Mouse (Mus musculus) liver, embryonic 11.5 days (tissue): ENCODE data around the gene Cdkn2d. TPM values are rescaled to one million over a fixed set of nuclear protein-coding genes. Genes with fewer than 3 reads are reported as not detected.

Experiments used
- ATAC-seq: fragments of 200-750 bp; cut with Nextera tagmentation; replicated peaks from 2 replicates; pipeline ENCODE4 v1.8.0; 2017; ENCODE audit warnings: moderate number of reproducible peaks, mild to moderate bottlenecking, moderate TSS enrichment, moderate library complexity; ENCODE audit not compliant: low FRiP score
- DNase-seq: peaks from one replicate; pipeline ENCODE4 v3.0.0-alpha.2; 2017; ENCODE audit warnings: low spot score
- H3K27ac ChIP-seq: fragments of 300-500 bp; sonication (generic); 2 replicates; pipeline ENCODE4 v1.5.1; 2014; ENCODE audit warnings: mild to moderate bottlenecking, low read depth, low read length, control low read depth
- H3K27me3 ChIP-seq: fragments of 300-500 bp; sonication (generic); replicated peaks from 2 replicates; pipeline ENCODE4 v1.6.1; 2014; ENCODE audit warnings: low read length, mixed read lengths; ENCODE audit not compliant: control insufficient read depth, insufficient read depth
- H3K36me3 ChIP-seq: fragments of 300-500 bp; sonication (generic); 2 replicates; pipeline ENCODE4 v1.6.1; 2014; ENCODE audit warnings: mild to moderate bottlenecking, low read length, moderate library complexity, mixed read lengths; ENCODE audit not compliant: control insufficient read depth, insufficient read depth
- H3K4me1 ChIP-seq: fragments of 300-500 bp; sonication (generic); replicated peaks from 2 replicates; pipeline ENCODE4 v1.6.1; 2014; ENCODE audit warnings: low read length, mixed read lengths; ENCODE audit not compliant: control insufficient read depth, insufficient read depth
- H3K4me2 ChIP-seq: fragments of 300-500 bp; sonication (generic); 2 replicates; pipeline ENCODE4 v1.6.1; 2014; ENCODE audit warnings: mild to moderate bottlenecking, control low read depth, moderate library complexity
- H3K4me3 ChIP-seq: fragments of 300-500 bp; sonication (generic); 2 replicates; pipeline ENCODE4 v1.5.1; 2014; ENCODE audit warnings: low read depth, low read length, control low read depth
- H3K9ac ChIP-seq: fragments of 300-500 bp; sonication (generic); 2 replicates; pipeline ENCODE4 v1.6.1; 2014; ENCODE audit warnings: low read depth, low read length, control low read depth
- H3K9me3 ChIP-seq: fragments of 300-500 bp; sonication (generic); 2 replicates; pipeline ENCODE4 v1.6.1; 2016; ENCODE audit warnings: low read length, inconsistent platforms, mixed read lengths; ENCODE audit not compliant: control insufficient read depth
- WGBS: fragments of 180-500 bp; shearing (Covaris S2); extraction: QIAGEN DNeasy Blood & Tissue Kit; methylation state at CpG from one replicate; pipeline ENCODE4 v1.1.7; 2014; 5-methylcytosine and 5-hydroxymethylcytosine counted together
- polyA plus RNA-seq: library from polyadenylated mRNA; unstranded; fragments of >200 nt; fragmentation: Nextera tagmentation; extraction: Ambion mirVana; gene quantifications from 2 replicates; pipeline ENCODE4 v1.2.1, GENCODE M21; 2014

Cdkn2d gene
- polyA plus RNA-seq, 1 experiment from 2014 or later, result 48.2 TPM

GRCm38 (mm10) chr9:21251116-21251735 is 40.0 kb downstream of the Cdkn2d start:
- 59% methylated on average over 13 of the region's 13 CpGs for WGBS
- Histone ChIP-seq H3K4me2 (no peak overlapping the region), H3K9me3 (no peaks in the 10 kb centered on the region), H3K4me1 (peaks cover 4% of the 10 kb centered on the region; the same call in 1 of the 2 replicates), H3K27ac (no peak overlapping the region), H3K9ac (no peak overlapping the region), H3K4me3 (no peak overlapping the region), H3K36me3 (no peaks in the 10 kb centered on the region), H3K27me3 (peaks cover 59% of the 10 kb centered on the region)
- DNase-seq, result no peak
- no peak for ATAC-seq

DNA sequence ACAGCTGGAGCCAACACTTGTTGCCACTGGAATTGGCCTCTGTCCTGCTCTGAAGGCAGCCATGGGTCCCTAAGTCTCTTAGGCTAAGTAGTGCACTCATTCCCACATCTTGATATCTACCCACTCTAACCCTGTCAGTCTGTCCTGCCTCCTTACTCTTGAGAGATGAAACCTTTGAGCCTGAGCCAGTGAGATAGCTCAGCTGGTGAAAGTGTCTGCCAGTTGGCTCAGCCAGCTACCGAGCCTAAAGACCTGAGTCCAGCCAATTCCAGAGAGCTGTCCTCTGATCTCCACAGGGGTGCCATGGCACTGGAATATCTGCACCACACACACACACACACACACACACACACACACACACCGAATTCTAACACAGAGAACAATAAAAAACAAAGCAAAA is 40.7 kb downstream of the Cdkn2d start:
- no peak overlapping the region for H3K9ac ChIP-seq
- 51% methylated on average over 2 of the region's 2 CpGs for WGBS
- no peak for ATAC-seq

GRCm38 (mm10) chr9:21249629-21250508 is 41.3 kb downstream of the Cdkn2d start:
- Histone ChIP-seq H3K27me3 (peaks cover 73% of the 10 kb centered on the region), H3K9me3 (no peaks in the 10 kb centered on the region), H3K4me1 (peaks cover 4% of the 10 kb centered on the region; the same call in 1 of the 2 replicates), H3K4me2 (no peak overlapping the region), H3K4me3 (no peak overlapping the region), H3K27ac (no peak overlapping the region), H3K9ac (no peak overlapping the region), H3K36me3 (no peaks in the 10 kb centered on the region)
- 19% methylated on average over 17 of the region's 17 CpGs for WGBS
- no peak for DNase-seq
- peak; percentile 45; the same call in 1 of the 2 replicates for ATAC-seq

More for the DNA sequence above, 40.7 kb downstream of the Cdkn2d start:
- no peaks in the 10 kb centered on the region for H3K9me3 ChIP-seq
- H3K4me3 ChIP-seq, result no peak overlapping the region
- H3K4me2 ChIP-seq, result no peak overlapping the region
- no peak for DNase-seq
- H3K4me1 ChIP-seq, result peaks cover 4% of the 10 kb centered on the region; the same call in 1 of the 2 replicates
- peaks cover 66% of the 10 kb centered on the region for H3K27me3 ChIP-seq
- H3K27ac ChIP-seq, result no peak overlapping the region
- no peaks in the 10 kb centered on the region for H3K36me3 ChIP-seq

DNA sequence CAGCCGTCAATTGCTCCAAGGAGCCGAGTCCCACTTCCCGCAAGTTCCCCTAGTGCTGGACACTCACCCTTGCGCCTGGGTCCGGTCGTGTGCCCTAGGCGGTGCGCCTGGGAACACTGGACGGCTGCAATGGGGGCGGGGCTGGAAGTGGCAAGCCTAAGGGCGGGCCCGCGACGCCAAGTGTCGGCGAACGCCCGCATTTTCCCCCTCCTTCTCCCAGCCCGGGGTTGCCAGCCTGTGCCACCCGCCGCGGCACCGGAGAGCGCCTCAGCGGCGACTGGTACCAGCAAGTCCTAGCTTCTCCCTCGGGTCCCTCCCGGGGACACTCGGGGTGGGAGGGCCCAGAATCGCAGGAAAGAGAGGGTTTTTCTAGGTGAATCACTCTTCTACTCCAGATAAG is 42.9 kb downstream of the Cdkn2d start, which contains the start of gene S1pr5:
S1pr5 (minus strand) TSS at position 118 of the 400 bp plus-strand sequence.
- peaks cover 10% of the 10 kb centered on the region for H3K4me1 ChIP-seq
- H3K9me3 ChIP-seq, result no peaks in the 10 kb centered on the region
- WGBS, result 2% methylated on average over 30 of the region's 30 CpGs
- ATAC-seq, result 0 out of 2 replicates have a peak, but pooled peaks have one; percentile 38
- no peak for DNase-seq
- H3K27ac ChIP-seq, result no peak within 1 kb of the TSS
- peak within 1 kb of the TSS; percentile 36 for H3K4me3 ChIP-seq
- peak within 1 kb of the TSS; percentile 65 for H3K4me2 ChIP-seq
- H3K27me3 ChIP-seq, result peaks cover 88% of the 10 kb centered on the region
- no peaks in the 10 kb centered on the region for H3K36me3 ChIP-seq
- 0 out of 2 replicates have a peak within 1 kb of the TSS, but pooled peaks have one; percentile 23 for H3K9ac ChIP-seq

GRCm38 (mm10) chr9:21246342-21246741 is 44.9 kb downstream of the Cdkn2d start:
- Histone ChIP-seq H3K36me3 (no peaks in the 10 kb centered on the region), H3K9ac (no peak overlapping the region), H3K27ac (no peak overlapping the region), H3K4me1 (peaks cover 10% of the 10 kb centered on the region), H3K4me3 (no peak overlapping the region), H3K4me2 (no peak overlapping the region), H3K27me3 (peaks cover 88% of the 10 kb centered on the region), H3K9me3 (no peaks in the 10 kb centered on the region)
- ATAC-seq, result no peak
- WGBS, result 68% methylated on average over 1 of the region's 1 CpGs
- no peak for DNase-seq

GRCm38 (mm10) chr9:21245113-21245487 is 46.1 kb downstream of the Cdkn2d start:
- Histone ChIP-seq H3K4me1 (peaks cover 10% of the 10 kb centered on the region), H3K9ac (no peak overlapping the region)

GRCm38 (mm10) chr9:21244428-21245112 is 46.6 kb downstream of the Cdkn2d start:
- 2% methylated on average over 72 of the region's 72 CpGs for whole genome bisulfite sequencing
- H3K9me3 ChIP-seq, result no peaks in the 10 kb centered on the region
- peak overlapping the region; percentile 66 for H3K4me2 ChIP-seq
- no peak overlapping the region for H3K27ac ChIP-seq
- peak overlapping the region; percentile 35 for H3K4me3 ChIP-seq
- H3K27me3 ChIP-seq, result peaks cover 71% of the 10 kb centered on the region
- H3K9ac ChIP-seq, result no peak overlapping the region
- H3K36me3 ChIP-seq, result no peaks in the 10 kb centered on the region
- peaks cover 10% of the 10 kb centered on the region for H3K4me1 ChIP-seq
- DNase-seq, result no peak
- ATAC-seq, result no peak

More at GRCm38 (mm10) chr9:21245113-21245487, 46.1 kb downstream of the Cdkn2d start:
- Histone ChIP-seq H3K4me2 (peak overlapping the region; percentile 66), H3K36me3 (no peaks in the 10 kb centered on the region), H3K27ac (no peak overlapping the region), H3K4me3 (peak overlapping the region; percentile 35), H3K9me3 (no peaks in the 10 kb centered on the region), H3K27me3 (peaks cover 76% of the 10 kb centered on the region)
- no peak for ATAC-seq
- WGBS, result 4% methylated on average over 16 of the region's 16 CpGs
- no peak for DNase-seq

DNA sequence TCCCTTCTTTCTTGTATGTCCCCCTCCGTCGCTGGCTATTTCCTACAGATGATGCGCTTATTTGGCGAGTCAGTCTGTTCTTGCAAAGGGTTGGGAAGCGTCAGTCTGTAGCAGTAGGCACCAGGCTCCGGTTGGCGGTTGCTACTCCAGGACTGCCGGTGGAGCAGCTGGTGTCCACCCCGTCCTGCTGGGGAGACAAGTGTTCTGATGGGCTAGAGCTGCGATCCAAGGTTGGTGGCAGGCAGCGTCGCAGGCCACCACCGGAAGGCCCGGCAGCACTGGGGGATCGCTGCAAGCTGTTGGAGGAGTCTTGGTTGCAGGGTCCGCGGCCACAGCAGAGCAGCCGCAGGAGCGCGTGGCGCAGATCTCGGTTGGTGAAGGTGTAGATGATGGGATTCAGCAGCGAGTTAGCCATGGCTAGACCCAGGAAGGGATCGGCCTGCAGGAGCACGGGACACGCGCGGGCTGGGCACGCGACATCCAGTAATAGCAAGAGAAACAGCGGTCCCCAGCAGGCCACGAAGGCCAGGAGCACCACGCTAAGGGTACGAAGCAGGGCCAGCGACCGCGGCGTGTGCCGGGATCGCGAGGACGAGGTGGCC is 47.3 kb downstream of the Cdkn2d start:
- H3K9ac ChIP-seq, result no peak overlapping the region
- ATAC-seq (no peak), DNase-seq (no peak)
- peak overlapping the region; percentile 35 for H3K4me3 ChIP-seq
- H3K36me3 ChIP-seq, result no peaks in the 10 kb centered on the region
- H3K9me3 ChIP-seq, result no peaks in the 10 kb centered on the region
- H3K4me2 ChIP-seq, result peak overlapping the region; percentile 66
- 8% methylated on average over 42 of the region's 42 CpGs for WGBS
- H3K27ac ChIP-seq, result no peak overlapping the region
- peaks cover 10% of the 10 kb centered on the region for H3K4me1 ChIP-seq
- peaks cover 65% of the 10 kb centered on the region for H3K27me3 ChIP-seq
